Mouse (Mus musculus) testis, adult 2 months (tissue): ENCODE data around the gene 4930556J24Rik. TPM values are rescaled to one million over a fixed set of nuclear protein-coding genes. Genes with fewer than 3 reads are reported as not detected.

ENCODE experiments used
- H3K27ac ChIP-seq: fragments of 200-500 bp; 2 replicates; pipeline ENCODE4 v1.5.1; 2012; ENCODE audit warnings: low read depth, low read length; ENCODE audit not compliant: control insufficient read depth, insufficient read depth
- H3K27me3 ChIP-seq: fragments of 200-500 bp; 2 replicates; pipeline ENCODE4 v1.6.1; 2012; ENCODE audit warnings: mild to moderate bottlenecking, low read length, moderate library complexity; ENCODE audit not compliant: control insufficient read depth, insufficient read depth
- H3K36me3 ChIP-seq: fragments of 200-500 bp; 2 replicates; pipeline ENCODE4 v1.6.1; 2012; ENCODE audit warnings: mild to moderate bottlenecking, low read length; ENCODE audit not compliant: control insufficient read depth, insufficient read depth
- H3K4me1 ChIP-seq: fragments of 200-500 bp; 2 replicates; pipeline ENCODE4 v1.6.1; 2012; ENCODE audit warnings: low read length; ENCODE audit not compliant: control insufficient read depth, insufficient read depth
- H3K4me3 ChIP-seq: fragments of 200-500 bp; 2 replicates; pipeline ENCODE4 v1.5.1; 2012; ENCODE audit warnings: low read depth, mild to moderate bottlenecking, low read length, moderate library complexity, mixed read lengths; ENCODE audit not compliant: control insufficient read depth
- CTCF ChIP-seq: fragments of 200-500 bp; IDR thresholded peaks from 2 replicates; pipeline ENCODE4 v1.5.1; 2012; ENCODE audit warnings: low read depth, mild to moderate bottlenecking, inconsistent platforms, low read length, moderate library complexity; ENCODE audit not compliant: control insufficient read depth, insufficient read depth, insufficient replicate concordance
- POLR2A ChIP-seq: fragments of 200-500 bp; IDR thresholded peaks from 2 replicates; pipeline ENCODE4 v1.6.1; 2012; ENCODE audit warnings: low read depth, mild to moderate bottlenecking, inconsistent platforms, low read length, moderate library complexity; ENCODE audit not compliant: control insufficient read depth
- polyA plus RNA-seq: library from polyadenylated mRNA; depleted of rRNA; stranded (reverse); fragments of >200 nt; gene quantifications from 2 replicates; pipeline ENCODE4 v1.2.3, GENCODE M21; 2012

4930556J24Rik gene
- polyA plus RNA-seq, 1 experiment, result 1.6 TPM

DNA sequence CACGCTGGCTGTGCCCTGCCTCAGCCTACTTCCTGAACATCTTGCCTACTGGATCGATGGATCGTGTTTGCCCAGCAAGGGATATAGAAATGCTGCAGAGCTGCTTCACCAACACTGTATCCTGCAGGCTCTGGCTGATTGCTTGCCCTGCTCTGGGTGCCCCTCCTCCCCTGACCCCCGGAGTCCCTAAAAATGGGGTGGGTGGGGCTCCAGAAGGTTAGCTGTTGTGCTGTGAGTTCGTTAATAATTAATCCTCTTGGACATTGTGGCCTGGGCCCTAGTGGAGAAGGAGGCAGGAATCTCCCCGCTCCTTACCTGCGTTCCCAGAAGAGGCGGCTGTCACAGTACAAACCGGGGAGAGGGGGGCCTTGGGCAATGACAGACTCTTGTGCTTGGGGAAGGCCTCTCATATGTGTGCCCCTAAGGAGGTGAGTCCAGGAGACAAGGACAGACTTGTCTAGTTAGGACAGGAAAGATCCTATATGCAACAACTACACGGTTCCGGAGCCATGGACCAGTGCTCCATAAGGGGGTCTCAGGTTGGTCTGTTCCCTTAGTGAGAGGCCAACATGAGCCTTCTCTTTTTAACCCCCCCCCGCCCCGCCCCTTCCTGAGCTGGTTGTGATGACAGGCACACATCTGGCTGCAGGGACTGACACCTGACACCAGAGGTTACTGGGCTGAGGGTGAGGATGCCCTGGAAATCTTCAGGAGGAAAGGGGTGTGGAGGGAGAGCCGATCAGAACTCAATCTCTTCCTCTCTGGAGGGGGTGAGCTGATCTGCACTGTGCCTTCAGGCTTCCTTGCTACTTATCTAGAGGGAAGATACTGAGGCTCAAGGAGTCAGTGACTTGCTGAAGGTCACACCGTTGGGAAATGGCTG, 7.5 kb upstream of the 4930556J24Rik start:
- Histone ChIP-seq H3K4me3 (peak overlapping the region; percentile 37; the same call in 1 of the 2 replicates), H3K27ac (no peak overlapping the region), H3K27me3 (no peaks in the 10 kb centered on the region), H3K36me3 (no peaks in the 10 kb centered on the region), H3K4me1 (peaks cover 6% of the 10 kb centered on the region)
- TF ChIP-seq POLR2A (no peak), CTCF (no peak)

DNA sequence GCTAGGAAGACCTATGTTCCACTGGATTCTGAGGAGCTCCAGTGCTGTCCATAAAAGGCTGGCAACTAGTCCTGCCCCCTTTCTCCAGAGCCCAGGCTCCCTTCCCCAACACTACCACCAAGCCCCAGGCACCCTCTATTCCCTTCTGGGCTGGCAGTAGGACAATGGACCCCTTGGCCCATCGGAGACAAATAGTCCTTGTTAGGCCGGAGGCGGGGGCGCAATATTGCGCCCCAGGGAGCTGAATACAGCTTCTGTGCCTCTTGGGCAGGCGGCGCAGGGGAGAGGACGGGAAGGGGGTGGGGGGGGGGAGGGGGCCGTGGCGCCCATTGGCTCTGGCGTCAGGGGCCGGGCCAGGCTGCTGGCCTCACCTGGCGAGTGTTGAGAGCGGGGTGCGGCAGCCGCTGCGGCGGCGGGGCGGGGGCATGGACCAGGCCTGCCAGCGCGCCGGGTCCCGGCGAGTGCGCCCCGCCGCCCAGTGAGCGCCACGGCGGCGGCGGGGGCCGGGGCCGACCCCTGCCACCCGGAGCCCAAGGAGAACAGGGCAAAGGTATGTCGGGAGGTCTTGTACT, 6.8 kb upstream of the 4930556J24Rik start, which contains the start of gene Gal3st1:
TSS of gene Gal3st1 (plus strand) at position 346 of the 572 bp plus-strand sequence.
- peaks cover 6% of the 10 kb centered on the region for H3K4me1 ChIP-seq

GRCm38 (mm10) chr11:3982275-3983209, 6.0 kb upstream of the 4930556J24Rik start:
- H3K27ac ChIP-seq, result no peak overlapping the region
- no peaks in the 10 kb centered on the region; the same call in 1 of the 2 replicates for H3K36me3 ChIP-seq
- peaks cover 6% of the 10 kb centered on the region for H3K4me1 ChIP-seq
- TF ChIP-seq CTCF, result no peak
- no peak for TF ChIP-seq POLR2A
- no peaks in the 10 kb centered on the region for H3K27me3 ChIP-seq
- H3K4me3 ChIP-seq, result no peak overlapping the region

More for the DNA sequence above, 6.8 kb upstream of the 4930556J24Rik start, which contains the start of gene Gal3st1:
- Histone ChIP-seq H3K27ac (no peak within 1 kb of the TSS), H3K36me3 (no peaks in the 10 kb centered on the region), H3K4me3 (peak within 1 kb of the TSS; percentile 37; the same call in 1 of the 2 replicates), H3K27me3 (no peaks in the 10 kb centered on the region)
- TF ChIP-seq CTCF, result no peak

- Histone ChIP-seq H3K4me1 (peaks cover 6% of the 10 kb centered on the region), H3K4me3 (no peak overlapping the region), H3K27me3 (no peaks in the 10 kb centered on the region), H3K27ac (no peak overlapping the region), H3K36me3 (peaks cover 2% of the 10 kb centered on the region)
- TF ChIP-seq POLR2A (no peak), CTCF (no peak)
Observed at GRCm38 (mm10) chr11:3981536-3981935, 5.0 kb upstream of the 4930556J24Rik start.

DNA sequence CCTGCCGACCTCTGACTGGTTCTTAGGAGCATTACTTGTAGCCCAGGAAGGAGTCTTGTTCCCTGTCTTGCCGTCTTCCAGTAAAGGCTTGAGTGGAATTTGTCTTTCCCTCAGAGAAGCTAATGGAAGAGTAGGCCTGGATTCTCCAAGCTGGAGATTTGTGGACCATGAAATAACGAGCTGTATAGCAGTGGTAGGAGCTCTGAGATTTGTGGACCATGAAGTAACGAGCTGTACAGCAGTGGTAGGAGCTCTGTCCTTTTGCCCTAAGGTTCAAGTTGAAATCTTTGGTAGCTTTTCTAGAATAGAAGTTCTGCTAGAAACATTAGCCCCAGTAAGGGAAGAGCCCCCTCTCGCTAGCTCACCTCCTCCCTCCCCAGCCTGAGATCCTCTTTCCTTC, 1.8 kb upstream of the 4930556J24Rik start:
- no peak overlapping the region for H3K27ac ChIP-seq
- TF ChIP-seq CTCF, result no peak
- TF ChIP-seq POLR2A, result no peak
- peaks cover 3% of the 10 kb centered on the region; the same call in 1 of the 2 replicates for H3K4me1 ChIP-seq
- no peaks in the 10 kb centered on the region for H3K27me3 ChIP-seq
- H3K36me3 ChIP-seq, result peaks cover 2% of the 10 kb centered on the region
- H3K4me3 ChIP-seq, result no peak overlapping the region

DNA sequence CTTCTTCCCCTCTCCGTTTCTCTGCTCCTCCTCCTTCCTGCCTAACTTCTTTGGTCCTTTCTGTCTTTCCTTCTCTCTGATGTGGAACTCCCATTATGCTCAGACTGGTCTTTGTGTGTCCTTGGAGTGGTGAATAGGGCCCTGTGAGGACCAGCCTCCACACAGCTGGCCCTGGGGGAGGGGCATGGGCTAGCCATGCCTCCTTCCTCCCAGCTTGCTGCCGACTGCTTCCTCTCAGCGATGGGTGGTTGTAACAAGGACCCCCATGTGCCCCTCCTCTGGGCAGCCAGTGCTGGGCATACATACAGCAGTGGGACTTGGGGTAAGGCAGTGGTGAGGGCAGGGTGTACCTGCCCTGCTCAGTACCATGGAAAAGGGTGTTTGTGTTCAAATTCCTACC, 2.3 kb downstream of the 4930556J24Rik start:
- Histone ChIP-seq H3K4me1 (no peaks in the 10 kb centered on the region), H3K27ac (no peak overlapping the region), H3K27me3 (no peaks in the 10 kb centered on the region), H3K36me3 (peaks cover 2% of the 10 kb centered on the region), H3K4me3 (no peak overlapping the region)
- no peak for TF ChIP-seq CTCF
- no peak for TF ChIP-seq POLR2A
